Mouse (Mus musculus) cerebellum, adult 2 months (tissue): ENCODE data around the gene Hsd3b1.

Experiments
- CTCF ChIP-seq: fragments of 200-500 bp; IDR thresholded peaks from 2 replicates; pipeline ENCODE4 v1.5.1; 2011; ENCODE audit warnings: low read depth, mild to moderate bottlenecking, control low read depth, low read length, moderate library complexity, borderline replicate concordance; ENCODE audit not compliant: insufficient read depth
- POLR2A ChIP-seq: fragments of 200-500 bp; IDR thresholded peaks from 2 replicates; pipeline ENCODE4 v1.6.1; 2011; ENCODE audit warnings: low read length, control low read depth, borderline replicate concordance; ENCODE audit not compliant: insufficient read depth

- no peak for TF ChIP-seq CTCF
- no peak for TF ChIP-seq POLR2A
Observed at GRCm38 (mm10) chr3:98858051-98858450, 1.5 kb downstream of the Hsd3b1 start.
